Comparison of ENCODE assay signal across 29 mouse cellular contexts in genomic region chr5:103430986-103431385, GRCm38 (mm10). TPM values are rescaled to one million over a fixed set of nuclear protein-coding genes. Genes with fewer than 3 reads are reported as not detected.
DNase-seq lines count a peak whose midpoint lies in the region; ATAC-seq and TF ChIP-seq lines count a peak whose summit lies in the region.
"Had no signal": no experiment of that assay in that cellular context is flagged by ENCODE, and none has a peak within 500 bp of the region (broad histone marks: within the 10 kb centered on the region; RNA-seq: fewer than 3 reads in every experiment).

No protein-coding gene starts in this region.

- peaks cover 21% of the 10 kb centered on the region for H3K4me1 ChIP-seq in kidney, adult 2 months (ENCODE audit: control insufficient read depth, insufficient read depth, low read length)
- peaks cover 43% of the 10 kb centered on the region for H3K4me1 ChIP-seq in kidney, embryonic 15.5 days
- peaks cover 10% of the 10 kb centered on the region for H3K4me1 ChIP-seq in kidney, embryonic 14.5 days (ENCODE audit: control insufficient read depth, insufficient read depth, low read length)
- H3K4me1 ChIP-seq in kidney, embryonic 16.5 days (ENCODE audit: insufficient read depth, low read length), result peaks cover 30% of the 10 kb centered on the region
- H3K4me1 ChIP-seq in midbrain, postnatal 0 days (ENCODE audit: insufficient read depth, low read length), result peaks cover 2% of the 10 kb centered on the region; the same call in 1 of the 2 replicates

- peak overlapping the region; percentile 32 for H3K27ac ChIP-seq in gastrocnemius, adult 2 months
- H3K27ac ChIP-seq in kidney, adult 2 months (ENCODE audit: insufficient read depth, low read depth, low read length), result peak overlapping the region; percentile 51
- peak overlapping the region; percentile 30; the same call in 1 of the 2 replicates for H3K27ac ChIP-seq in kidney, embryonic 15.5 days
- H3K27ac ChIP-seq in kidney, embryonic 14.5 days (ENCODE audit: low read depth, low read length), result no peak overlapping the region
- H3K27ac ChIP-seq in kidney, embryonic 16.5 days (ENCODE audit: low read length), result peak overlapping the region; percentile 67; the same call in 1 of the 2 replicates
- H3K27ac ChIP-seq in midbrain, postnatal 0 days (ENCODE audit: low read depth, low read length), result no peak overlapping the region
- H3K27ac ChIP-seq: embryonic facial prominence, embryonic 12.5 days; forebrain, embryonic 12.5 days; forebrain, embryonic 15.5 days; heart, embryonic 10.5 days; heart, embryonic 13.5 days; hindbrain, embryonic 14.5 days; hindbrain, postnatal 0 days had no signal

- no peak for TF ChIP-seq POLR2A in kidney, adult 2 months (IDR thresholded peaks at IDR 0.05; ENCODE audit: low read depth, low read length)

- 0 out of 2 replicates have a peak, but pooled peaks have one; percentile 38 for ATAC-seq in kidney, embryonic 15.5 days (replicated peaks; ENCODE audit: low FRiP score)
- ATAC-seq in kidney, embryonic 14.5 days (ENCODE audit: low FRiP score, low TSS enrichment), result no peak
- peak; percentile 70 for ATAC-seq in kidney, embryonic 16.5 days (ENCODE audit: low FRiP score, low TSS enrichment)
- ATAC-seq in midbrain, postnatal 0 days (ENCODE audit: low FRiP score), result no peak
- ATAC-seq: forebrain, embryonic 15.5 days; hindbrain, postnatal 0 days; Patski had no signal

- H3K36me3 ChIP-seq in kidney, adult 2 months (ENCODE audit: control insufficient read depth, insufficient read depth, low read length), result no peaks in the 10 kb centered on the region
- H3K36me3 ChIP-seq in kidney, embryonic 15.5 days, result peaks cover 10% of the 10 kb centered on the region
- no peaks in the 10 kb centered on the region for H3K36me3 ChIP-seq in kidney, embryonic 14.5 days (ENCODE audit: control insufficient read depth, insufficient read depth, low read length)
- peaks cover 2% of the 10 kb centered on the region; the same call in 1 of the 2 replicates for H3K36me3 ChIP-seq in kidney, embryonic 16.5 days (ENCODE audit: insufficient read depth, low read length)
- H3K36me3 ChIP-seq in midbrain, postnatal 0 days (ENCODE audit: insufficient read depth, low read length), result no peaks in the 10 kb centered on the region
- H3K36me3 ChIP-seq: embryonic facial prominence, embryonic 12.5 days; forebrain, embryonic 12.5 days; forebrain, embryonic 15.5 days; G1E; heart, embryonic 13.5 days had no signal

- no peak overlapping the region for H3K9ac ChIP-seq in kidney, embryonic 15.5 days
- H3K9ac ChIP-seq in kidney, embryonic 14.5 days (ENCODE audit: low read depth, low read length), result no peak overlapping the region
- H3K9ac ChIP-seq in kidney, embryonic 16.5 days (replicated peaks; ENCODE audit: low read length), result no peak overlapping the region
- H3K9ac ChIP-seq in midbrain, postnatal 0 days (replicated peaks; ENCODE audit: low read length, poor library complexity, severe bottlenecking), result no peak overlapping the region
- H3K9ac ChIP-seq: embryonic facial prominence, embryonic 12.5 days; forebrain, embryonic 12.5 days; forebrain, embryonic 15.5 days; hindbrain, embryonic 14.5 days had no signal

- no peaks in the 10 kb centered on the region for H3K27me3 ChIP-seq in kidney, adult 2 months (replicated peaks; ENCODE audit: control insufficient read depth, insufficient read depth, low read length)
- 0 out of 2 replicates have a peak, but pooled peaks cover 3% of the 10 kb centered on the region for H3K27me3 ChIP-seq in kidney, embryonic 15.5 days
- H3K27me3 ChIP-seq in kidney, embryonic 14.5 days (ENCODE audit: control insufficient read depth, insufficient read depth, low read length), result no peaks in the 10 kb centered on the region
- 0 out of 2 replicates have a peak, but pooled peaks cover 2% of the 10 kb centered on the region for H3K27me3 ChIP-seq in kidney, embryonic 16.5 days (ENCODE audit: insufficient read depth, low read length)
- H3K27me3 ChIP-seq in midbrain, postnatal 0 days (ENCODE audit: insufficient read depth, low read length), result no peaks in the 10 kb centered on the region
- H3K27me3 ChIP-seq: CH12.LX; embryonic facial prominence, embryonic 12.5 days; forebrain, embryonic 12.5 days; forebrain, embryonic 15.5 days; heart, embryonic 13.5 days; Patski had no signal

- H3K9me3 ChIP-seq in kidney, embryonic 15.5 days (replicated peaks), result no peaks in the 10 kb centered on the region
- no peaks in the 10 kb centered on the region for H3K9me3 ChIP-seq in kidney, embryonic 14.5 days (ENCODE audit: control insufficient read depth, low read length)
- H3K9me3 ChIP-seq in kidney, embryonic 16.5 days (ENCODE audit: low read length), result no peaks in the 10 kb centered on the region
- H3K9me3 ChIP-seq in midbrain, postnatal 0 days (ENCODE audit: low read length), result no peaks in the 10 kb centered on the region
- H3K9me3 ChIP-seq: embryonic facial prominence, embryonic 12.5 days; forebrain, embryonic 12.5 days; forebrain, embryonic 15.5 days; heart, embryonic 10.5 days; heart, embryonic 13.5 days had no signal

- intact Hi-C loops in gastrocnemius, adult 2 months (cut with DNase I), result no loop called here

- TF ChIP-seq CTCF in gastrocnemius, adult 2 months (IDR thresholded peaks at IDR 0.05), result no peak
- no peak for TF ChIP-seq CTCF in kidney, adult 2 months (conservative IDR thresholded peaks at IDR 0.05; ENCODE audit: insufficient read depth, insufficient read length, low read depth, low read length)
- no peak for TF ChIP-seq CTCF in midbrain, postnatal 0 days (IDR thresholded peaks at IDR 0.05)

- H3K4me3 ChIP-seq in gastrocnemius, adult 2 months, result no peak overlapping the region
- H3K4me3 ChIP-seq in kidney, adult 2 months (ENCODE audit: insufficient read depth, low read depth, low read length), result no peak overlapping the region
- no peak overlapping the region for H3K4me3 ChIP-seq in kidney, embryonic 15.5 days (replicated peaks)
- no peak overlapping the region for H3K4me3 ChIP-seq in kidney, embryonic 14.5 days (ENCODE audit: low read length)
- no peak overlapping the region for H3K4me3 ChIP-seq in kidney, embryonic 16.5 days (ENCODE audit: low read length)
- H3K4me3 ChIP-seq in midbrain, postnatal 0 days (ENCODE audit: low read depth, low read length), result no peak overlapping the region
- H3K4me3 ChIP-seq: embryonic facial prominence, embryonic 12.5 days; erythroblast, embryonic 14.5 days; forebrain, embryonic 12.5 days; forebrain, embryonic 15.5 days; heart, embryonic 10.5 days; heart, embryonic 13.5 days had no signal

- DNase-seq in gastrocnemius, adult 2 months, result no peak
- no peak for DNase-seq in gastrocnemius, adult 18-20 months (ENCODE audit: low spot score)
- DNase-seq in kidney, adult 2 months, result peak; percentile 63
- no peak for DNase-seq in kidney, adult 18-20 months
- DNase-seq in midbrain, postnatal 0 days (ENCODE audit: low spot score), result no peak
- DNase-seq: adrenal gland, postnatal 10 days; adrenal gland, postnatal 36 days; B cell, adult 2 months; cerebellum, adult 18-20 months; cerebellum, adult 9-10 months; cerebellum, postnatal 14 days; gastrocnemius, postnatal 14 days; heart, adult 18-20 months; heart, postnatal 14 days; heart, postnatal 4 days had no signal

- no peak overlapping the region for H3K4me2 ChIP-seq in kidney, embryonic 15.5 days
- H3K4me2 ChIP-seq in kidney, embryonic 14.5 days (replicated peaks; ENCODE audit: low read depth, low read length), result no peak overlapping the region
- H3K4me2 ChIP-seq in kidney, embryonic 16.5 days (replicated peaks; ENCODE audit: low read depth, low read length), result no peak overlapping the region
- H3K4me2 ChIP-seq in midbrain, postnatal 0 days (ENCODE audit: low read depth, low read length, poor library complexity, severe bottlenecking), result no peak overlapping the region
- H3K4me2 ChIP-seq: embryonic facial prominence, embryonic 12.5 days; forebrain, embryonic 12.5 days; forebrain, embryonic 15.5 days; heart, embryonic 13.5 days; hindbrain, embryonic 14.5 days had no signal

- 40% methylated on average over 3 of the region's 3 CpGs for WGBS in kidney, adult 2 months
- 64% methylated on average over 3 of the region's 3 CpGs for WGBS in kidney, embryonic 15.5 days
- 68% methylated on average over 3 of the region's 3 CpGs for WGBS in kidney, embryonic 14.5 days
- WGBS in kidney, embryonic 16.5 days, result 63% methylated on average over 3 of the region's 3 CpGs
- 84% methylated on average over 3 of the region's 3 CpGs for WGBS in midbrain, postnatal 0 days

RNA-seq across cellular contexts. Expression of gene Ptpn13, which starts 6.0 kb away (rescaled TPM):
- 1 to 10 TPM; 1.9 to 2.9 TPM for total RNA-seq in gastrocnemius, adult 2 months (2021)
- total RNA-seq in gastrocnemius, adult 18-20 months (2021), result 1 to 10 TPM; 1.7 to 2.3 TPM
- 23.7 and 28.0 TPM in 2 replicates for polyA plus RNA-seq in kidney, adult 2 months (2012; rRNA removed)
- 29.8 and 30.9 TPM in 2 replicates for polyA plus RNA-seq in kidney, embryonic 15.5 days (2015; fragmentation: Nextera tagmentation; extraction: Ambion mirVana)
- 21.9 and 42.5 TPM in 2 replicates for polyA plus RNA-seq in kidney, embryonic 14.5 days (2014; fragmentation: Nextera tagmentation; extraction: Ambion mirVana)
- polyA plus RNA-seq in kidney, embryonic 16.5 days (2015; fragmentation: Nextera tagmentation; extraction: Ambion mirVana), result 31.1 and 32.8 TPM in 2 replicates
- total RNA-seq in midbrain, postnatal 0 days (2014; rRNA removed), result 14.1 and 18.0 TPM in 2 replicates
- 1.9 and 2.6 TPM in 2 replicates for polyA plus RNA-seq in midbrain, postnatal 0 days (2015; fragmentation: Nextera tagmentation; extraction: Ambion mirVana)
- polyA plus RNA-seq: G1E had no signal

Comparison
In these comparisons a context has a peak if more than half of its experiments do, and no peak if none do; other contexts are left out.
1. H3K27ac ChIP-seq: peak in gastrocnemius, adult 2 months (single experiment), kidney, adult 2 months (single experiment), kidney, embryonic 15.5 days (single experiment) and kidney, embryonic 16.5 days (single experiment); none in kidney, embryonic 14.5 days (single experiment) and midbrain, postnatal 0 days (single experiment).
2. ATAC-seq: peak in kidney, embryonic 15.5 days (single experiment) and kidney, embryonic 16.5 days (single experiment); none in kidney, embryonic 14.5 days (single experiment) and midbrain, postnatal 0 days (single experiment).